Mouse (Mus musculus): ENCODE results near the gene Fthl17b.
A peak's percentile ranks its signal among the peaks of the same experiment; 100 is the strongest.
"Not testable (repeated sequence)": the region's sequence is repeated elsewhere in the genome, so short reads cannot be mapped to it uniquely, and the experiment has no call there.

Fthl17b gene

DNA sequence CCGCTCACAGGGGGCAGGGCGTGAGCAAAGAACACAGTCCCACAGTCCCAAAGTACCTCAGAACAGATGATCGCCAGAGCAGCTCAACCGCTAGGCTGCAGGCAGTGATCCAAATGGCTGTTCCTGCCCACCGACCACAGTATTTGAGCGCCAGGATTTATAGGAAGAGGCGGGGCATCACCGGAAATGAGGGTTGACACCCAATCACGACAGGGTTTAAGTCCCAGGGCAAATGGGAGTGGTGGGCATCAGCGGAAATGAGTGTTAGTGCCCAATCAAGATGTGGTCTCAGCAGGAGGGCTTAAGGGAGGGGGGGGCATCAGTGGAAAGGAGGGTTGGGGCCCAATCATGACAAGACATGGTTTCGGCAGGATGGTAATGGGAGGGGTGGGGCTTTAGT lies at the start of gene Fthl17b:
Gene Fthl17b, minus strand, starts transcription at position 101 of the 400 bp plus-strand sequence.
- DNase-seq (ENCODE audit: low read depth, low spot score) = not testable (repeated sequence)

DNA sequence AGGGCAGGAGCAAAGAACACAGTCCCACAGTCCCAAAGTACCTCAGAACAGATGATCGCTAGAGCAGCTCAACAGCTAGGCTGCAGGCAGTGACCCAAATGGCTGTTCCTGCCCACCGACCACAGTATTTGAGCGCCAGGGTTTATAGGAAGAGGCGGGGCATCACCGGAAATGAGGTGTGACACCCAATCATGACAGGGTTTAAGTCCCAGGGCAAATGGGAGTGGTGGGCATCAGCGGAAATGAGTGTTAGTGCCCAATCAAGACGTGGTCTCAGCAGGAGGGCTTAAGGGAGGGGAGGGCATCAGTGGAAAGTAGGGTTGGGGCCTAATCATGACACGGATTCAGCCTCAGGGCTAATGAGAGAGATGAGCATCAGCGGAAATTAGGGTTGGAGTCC lies 23.9 kb upstream of the Fthl17b start, which contains the start of gene Fthl17d:
Gene Fthl17d, minus strand, starts transcription at position 101 of the 400 bp plus-strand sequence.
- DNase-seq (ENCODE audit: low read depth, low spot score) = not testable (repeated sequence)

DNA sequence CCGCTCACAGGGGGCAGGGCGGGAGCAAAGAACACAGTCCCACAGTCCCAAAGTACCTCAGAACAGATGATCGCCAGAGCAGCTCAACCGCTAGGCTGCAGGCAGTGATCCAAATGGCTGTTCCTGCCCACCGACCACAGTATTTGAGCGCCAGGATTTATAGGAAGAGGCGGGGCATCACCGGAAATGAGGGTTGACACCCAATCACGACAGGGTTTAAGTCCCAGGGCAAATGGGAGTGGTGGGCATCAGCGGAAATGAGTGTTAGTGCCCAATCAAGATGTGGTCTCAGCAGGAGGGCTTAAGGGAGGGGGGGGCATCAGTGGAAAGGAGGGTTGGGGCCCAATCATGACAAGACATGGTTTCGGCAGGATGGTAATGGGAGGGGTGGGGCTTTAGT lies 13.7 kb upstream of the Fthl17b start, which contains the start of gene Fthl17c:
Gene Fthl17c, minus strand, starts transcription at position 101 of the 400 bp plus-strand sequence.
- not testable (repeated sequence) for DNase-seq (ENCODE audit: low read depth, low spot score)

DNA sequence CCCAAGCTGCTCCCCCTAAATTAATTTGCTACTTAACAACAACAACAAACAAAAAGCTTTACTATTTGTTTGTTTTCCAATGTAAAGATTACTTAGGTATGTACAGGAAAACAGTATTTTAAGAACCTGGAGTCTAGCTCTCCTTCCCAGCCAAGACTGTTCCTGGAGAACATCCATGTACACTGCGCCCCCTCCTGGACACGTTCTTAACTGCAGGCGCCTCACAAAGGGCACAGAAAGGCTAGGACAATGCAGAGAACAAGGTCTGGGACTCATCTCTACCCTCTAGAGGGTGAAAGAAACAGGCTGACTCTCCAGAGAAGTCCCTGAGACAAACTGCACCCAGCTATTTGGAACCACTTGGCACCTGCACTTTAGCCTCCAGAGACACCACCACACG lies 1.8 kb upstream of the Fthl17b start:
- DNase-seq (ENCODE audit: low read depth, low spot score) = not testable (repeated sequence)

DNA sequence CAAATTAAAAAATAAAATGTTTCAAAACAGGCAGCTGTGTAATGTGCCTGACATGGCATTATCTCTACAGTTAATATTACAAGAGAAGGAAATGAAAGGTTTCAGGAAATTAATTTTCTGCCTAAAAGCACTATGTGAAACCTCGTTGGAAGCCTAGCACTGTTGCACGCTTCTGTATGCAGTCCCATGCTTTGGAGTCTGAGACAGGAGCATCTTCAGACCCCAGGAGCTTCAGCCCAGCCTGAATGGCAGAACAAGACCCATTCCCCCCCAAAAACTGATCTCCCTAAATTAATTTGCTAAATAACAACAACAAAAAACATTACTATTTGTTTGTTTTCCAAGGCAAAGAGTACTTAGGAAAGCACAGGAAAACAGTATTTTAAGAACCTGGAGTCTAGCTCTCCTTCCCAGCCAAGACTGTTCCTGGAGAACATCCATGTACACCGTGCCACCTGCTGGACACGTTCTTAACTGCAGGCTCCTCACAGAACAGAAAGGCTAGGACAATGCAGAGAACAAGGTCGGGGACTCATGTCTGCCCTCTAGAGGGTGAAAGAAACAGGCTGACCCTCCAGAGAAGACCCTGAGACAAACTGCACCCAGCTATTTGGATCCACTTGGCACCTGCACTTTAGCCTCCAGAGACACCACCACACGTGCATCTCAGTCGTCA lies 14.5 kb downstream of the Fthl17b start:
- peak; percentile 50 for DNase-seq (ENCODE audit: low read depth, low spot score)

DNA sequence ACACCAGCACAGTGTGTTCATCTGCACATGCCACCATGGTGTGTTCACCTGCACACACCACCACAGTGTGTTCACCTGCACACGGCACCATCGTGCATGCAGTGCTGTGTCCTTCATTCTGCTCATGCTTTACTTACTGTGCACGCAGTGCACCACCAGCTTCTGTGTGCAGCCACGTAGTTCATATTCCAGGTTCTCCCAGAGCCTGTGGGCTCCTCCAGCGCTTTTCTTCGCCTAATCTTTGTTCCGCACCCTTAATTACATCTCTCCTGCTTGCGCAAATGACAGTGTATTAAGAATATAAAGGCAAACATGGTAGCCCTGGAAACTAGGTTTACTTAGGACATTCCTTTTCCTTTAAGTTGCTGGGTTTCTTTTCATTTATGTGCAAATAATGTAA lies 18.7 kb downstream of the Fthl17b start:
- DNase-seq (ENCODE audit: low read depth, low spot score) = no peak

DNA sequence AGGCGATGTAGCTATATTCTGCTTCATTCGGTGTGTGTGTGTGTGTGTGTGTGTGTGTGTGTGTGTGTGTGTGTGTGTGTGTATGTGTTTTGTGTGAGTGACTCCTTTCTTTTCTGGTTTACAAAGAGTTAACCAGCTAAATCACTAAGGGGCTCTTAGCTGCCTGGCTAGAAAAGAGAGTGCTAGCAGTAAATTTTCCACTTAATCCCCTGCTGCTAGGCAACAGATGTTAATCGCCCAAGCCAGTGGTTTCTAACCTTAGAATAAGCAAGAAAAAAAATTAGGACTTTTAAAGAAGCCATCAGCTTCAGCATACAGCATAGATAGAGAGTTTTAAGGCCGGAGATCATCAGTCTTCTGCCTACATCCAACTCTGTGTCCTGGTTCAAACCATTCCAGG lies 35.5 kb downstream of the Fthl17b start:
- no peak for DNase-seq (ENCODE audit: low read depth, low spot score)

DNA sequence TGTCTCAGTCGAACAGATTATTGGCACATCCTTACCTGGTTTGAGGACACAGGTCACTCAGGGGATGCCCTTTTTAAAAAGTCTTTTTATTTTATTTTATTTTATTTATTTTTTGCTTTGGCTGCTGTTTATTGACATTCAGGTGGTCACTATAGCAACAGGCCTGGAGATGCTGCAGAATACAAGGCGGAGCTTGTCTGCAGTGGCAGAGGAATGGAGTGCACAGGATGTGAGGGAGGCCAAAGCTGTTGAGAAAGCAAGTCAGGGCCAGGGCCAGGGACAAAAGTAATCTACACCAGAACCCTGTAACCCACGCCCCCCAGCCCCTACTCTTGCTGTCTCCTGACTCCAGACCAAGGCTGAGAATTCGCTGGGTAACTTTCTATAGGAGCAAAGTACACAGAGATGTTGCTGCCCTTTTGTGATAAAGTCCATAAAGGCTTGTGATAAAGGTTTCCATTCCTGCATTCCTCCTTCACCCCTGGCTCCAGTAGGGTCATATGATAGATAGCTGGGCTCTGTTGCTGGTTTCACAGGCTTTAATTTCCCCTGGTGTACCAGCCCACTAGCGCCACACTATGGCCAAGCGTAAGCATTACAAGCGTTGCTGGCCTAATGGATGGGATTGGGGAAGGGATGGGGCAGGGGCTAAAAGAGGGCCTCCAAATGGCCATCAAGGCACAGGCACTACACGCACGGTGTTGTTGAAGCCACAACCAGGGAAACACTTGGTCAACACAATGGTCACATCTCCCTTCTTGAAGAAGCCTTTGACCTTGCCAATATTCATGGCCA lies 40.8 kb downstream of the Fthl17b start:
- no peak for DNase-seq (ENCODE audit: low read depth, low spot score)

DNA sequence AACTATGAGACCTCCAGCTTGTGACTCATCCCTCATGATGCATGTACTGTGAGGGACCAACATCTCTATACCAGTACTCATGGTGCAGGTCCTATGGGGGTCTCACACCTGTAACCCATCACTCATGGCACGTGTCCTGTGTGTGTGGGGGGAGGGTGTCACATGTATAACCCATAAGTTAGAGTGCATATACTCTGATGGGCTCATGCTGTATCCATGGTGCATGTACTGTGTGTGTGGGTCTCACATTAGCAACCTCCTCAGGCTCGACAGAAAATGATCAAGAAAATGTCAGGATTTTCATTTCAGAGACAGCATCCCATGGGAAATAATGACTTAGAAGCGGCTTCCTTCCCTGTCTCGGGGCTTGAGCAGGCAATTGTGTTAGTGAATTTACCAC lies 41.7 kb downstream of the Fthl17b start:
- no peak for DNase-seq (ENCODE audit: low read depth, low spot score)
